ENCODE assay signal across 26 mouse cellular contexts in the genomic region with DNA sequence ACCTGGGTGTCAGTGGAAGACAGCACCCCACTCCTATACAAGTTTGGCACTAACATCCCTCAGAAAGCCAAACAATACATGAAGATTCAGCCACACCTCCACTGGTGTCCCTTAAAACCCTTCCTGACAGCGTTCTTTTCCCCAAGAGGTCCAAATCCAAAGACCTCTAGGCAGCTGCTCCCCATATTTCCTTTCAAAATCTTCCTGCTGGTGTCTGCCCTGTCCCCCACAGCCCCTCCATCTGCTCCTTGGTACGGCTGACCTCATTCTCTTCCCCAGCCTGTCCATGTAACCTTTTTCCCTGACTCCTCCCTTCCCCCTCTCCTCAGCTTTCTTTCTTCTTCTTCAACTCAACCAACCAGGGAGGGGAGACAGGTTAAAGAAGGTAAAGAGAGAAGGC. TPM values are rescaled to one million over a fixed set of nuclear protein-coding genes. Genes with fewer than 3 reads are reported as not detected.
DNase-seq lines count a peak whose midpoint lies in the region; ATAC-seq and TF ChIP-seq lines count a peak whose summit lies in the region.
"Had no signal": no experiment of that assay in that cellular context is flagged by ENCODE, and none has a peak within 500 bp of the region (broad histone marks: within the 10 kb centered on the region; RNA-seq: fewer than 3 reads in every experiment).

No protein-coding gene starts in this region.

- no peak for ATAC-seq in hindbrain, embryonic 12.5 days (ENCODE audit: low FRiP score)
- ATAC-seq in hindbrain, embryonic 14.5 days (ENCODE audit: low FRiP score), result no peak
- ATAC-seq in midbrain, embryonic 11.5 days (ENCODE audit: low FRiP score), result no peak
- ATAC-seq: activated CD4-positive, CD25-positive, alpha-beta regulatory T cell, adult 4 months; CD4-positive, CD25-positive, alpha-beta regulatory T cell, adult 4 months; forebrain, embryonic 13.5 days; forebrain, embryonic 15.5 days; forebrain, postnatal 0 days; Patski had no signal

- no peak; the same call in 1 of the 2 replicates for TF ChIP-seq POLR2A in cerebellum, adult 2 months (IDR thresholded peaks at IDR 0.05; ENCODE audit: borderline replicate concordance, insufficient read depth, low read length)

- peaks cover 15% of the 10 kb centered on the region for H3K4me1 ChIP-seq in cerebellum, adult 2 months (ENCODE audit: control insufficient read depth, insufficient read depth, low read length)
- H3K4me1 ChIP-seq in hindbrain, embryonic 12.5 days, result no peaks in the 10 kb centered on the region
- no peaks in the 10 kb centered on the region for H3K4me1 ChIP-seq in hindbrain, embryonic 14.5 days (replicated peaks; ENCODE audit: control insufficient read depth, insufficient read depth, low read length)
- no peaks in the 10 kb centered on the region for H3K4me1 ChIP-seq in midbrain, embryonic 11.5 days (ENCODE audit: control insufficient read depth, insufficient read depth, low read length)
- peaks cover 3% of the 10 kb centered on the region for H3K4me1 ChIP-seq in midbrain, embryonic 10.5 days
- H3K4me1 ChIP-seq: embryonic facial prominence, embryonic 12.5 days; forebrain, embryonic 13.5 days; forebrain, embryonic 15.5 days had no signal

- no peak for TF ChIP-seq CTCF in cerebellum, adult 2 months (IDR thresholded peaks at IDR 0.05; ENCODE audit: borderline replicate concordance, insufficient read depth, low read depth, low read length)

- no peaks in the 10 kb centered on the region for H3K27me3 ChIP-seq in cerebellum, adult 2 months (ENCODE audit: control insufficient read depth, insufficient read depth, low read length)
- H3K27me3 ChIP-seq in hindbrain, embryonic 12.5 days, result no peaks in the 10 kb centered on the region
- no peaks in the 10 kb centered on the region for H3K27me3 ChIP-seq in hindbrain, embryonic 14.5 days (ENCODE audit: control insufficient read depth, insufficient read depth, low read length)
- no peaks in the 10 kb centered on the region for H3K27me3 ChIP-seq in midbrain, embryonic 11.5 days (ENCODE audit: control insufficient read depth, insufficient read depth, low read length)
- H3K27me3 ChIP-seq in midbrain, embryonic 10.5 days (ENCODE audit: low read depth, poor library complexity, severe bottlenecking), result no peaks in the 10 kb centered on the region
- H3K27me3 ChIP-seq: embryonic facial prominence, embryonic 12.5 days; forebrain, embryonic 13.5 days; forebrain, embryonic 15.5 days had no signal

- 0 out of 2 replicates have a peak overlapping the region, but pooled peaks have one; percentile 32 for H3K27ac ChIP-seq in cerebellum, adult 2 months (ENCODE audit: insufficient read depth, low read length)
- 0 out of 2 replicates have a peak overlapping the region, but pooled peaks have one; percentile 7 for H3K27ac ChIP-seq in hindbrain, embryonic 12.5 days
- no peak overlapping the region for H3K27ac ChIP-seq in hindbrain, embryonic 14.5 days
- H3K27ac ChIP-seq in midbrain, embryonic 11.5 days (ENCODE audit: low read depth, low read length), result no peak overlapping the region
- H3K27ac ChIP-seq in midbrain, embryonic 10.5 days (replicated peaks), result no peak overlapping the region
- H3K27ac ChIP-seq: embryonic facial prominence, embryonic 10.5 days; embryonic facial prominence, embryonic 12.5 days; forebrain, embryonic 13.5 days; forebrain, embryonic 15.5 days had no signal

- 5% methylated on average over 2 of the region's 2 CpGs for WGBS in cerebellum, adult 2 months
- 77% methylated on average over 2 of the region's 2 CpGs for WGBS in hindbrain, embryonic 12.5 days
- WGBS in hindbrain, embryonic 14.5 days, result 69% methylated on average over 2 of the region's 2 CpGs
- 82% methylated on average over 2 of the region's 2 CpGs for WGBS in midbrain, embryonic 11.5 days
- WGBS in midbrain, embryonic 10.5 days, result 69% methylated on average over 2 of the region's 2 CpGs

- no peak overlapping the region for H3K4me3 ChIP-seq in cerebellum, adult 2 months (replicated peaks; ENCODE audit: insufficient read depth, low read depth, low read length)
- H3K4me3 ChIP-seq in hindbrain, embryonic 12.5 days, result no peak overlapping the region
- no peak overlapping the region for H3K4me3 ChIP-seq in hindbrain, embryonic 14.5 days (replicated peaks; ENCODE audit: low read length)
- no peak overlapping the region for H3K4me3 ChIP-seq in midbrain, embryonic 11.5 days (ENCODE audit: low read depth, low read length)
- no peak overlapping the region for H3K4me3 ChIP-seq in midbrain, embryonic 10.5 days
- H3K4me3 ChIP-seq: embryonic facial prominence, embryonic 10.5 days; embryonic facial prominence, embryonic 12.5 days; forebrain, embryonic 13.5 days; forebrain, embryonic 15.5 days had no signal

- no peak overlapping the region for H3K4me2 ChIP-seq in hindbrain, embryonic 12.5 days (replicated peaks)
- no peak overlapping the region for H3K4me2 ChIP-seq in hindbrain, embryonic 14.5 days (replicated peaks)
- H3K4me2 ChIP-seq in midbrain, embryonic 11.5 days, result no peak overlapping the region
- H3K4me2 ChIP-seq: embryonic facial prominence, embryonic 12.5 days; forebrain, embryonic 13.5 days; forebrain, embryonic 15.5 days had no signal

- peak in 1 of 2 experiments; percentile 48 for DNase-seq in cerebellum, adult 2 months
- no peak for DNase-seq in cerebellum, adult 11 months
- peak; percentile 38 for DNase-seq in cerebellum, adult 9-11 months
- DNase-seq in cerebellum, postnatal 36 days, result no peak
- DNase-seq in hindbrain, embryonic 14.5 days (ENCODE audit: low spot score), result no peak
- DNase-seq in midbrain, embryonic 11.5 days (ENCODE audit: low spot score, missing footprints), result peak; percentile 74
- DNase-seq in midbrain, embryonic 10.5 days (ENCODE audit: low spot score), result no peak
- DNase-seq: adrenal gland, adult 8-10 months; adrenal gland, postnatal 14 days; adrenal gland, postnatal 36 days; B cell, adult 2 months; cerebellum, adult 11-12 months; cerebellum, adult 8-10 months; forebrain, postnatal 0 days had no signal

- no peak overlapping the region for H3K9ac ChIP-seq in hindbrain, embryonic 12.5 days
- no peak overlapping the region for H3K9ac ChIP-seq in hindbrain, embryonic 14.5 days
- H3K9ac ChIP-seq in midbrain, embryonic 11.5 days (ENCODE audit: low read length), result no peak overlapping the region
- H3K9ac ChIP-seq: embryonic facial prominence, embryonic 12.5 days; forebrain, embryonic 13.5 days; forebrain, embryonic 15.5 days; forebrain, postnatal 0 days had no signal

- H3K9me3 ChIP-seq in hindbrain, embryonic 12.5 days (replicated peaks), result no peaks in the 10 kb centered on the region
- H3K9me3 ChIP-seq in hindbrain, embryonic 14.5 days (ENCODE audit: control insufficient read depth, low read length), result no peaks in the 10 kb centered on the region
- no peaks in the 10 kb centered on the region for H3K9me3 ChIP-seq in midbrain, embryonic 11.5 days (ENCODE audit: control insufficient read depth, low read length)
- peaks cover 4% of the 10 kb centered on the region; the same call in 1 of the 2 replicates for H3K9me3 ChIP-seq in midbrain, embryonic 10.5 days (replicated peaks)
- H3K9me3 ChIP-seq: embryonic facial prominence, embryonic 12.5 days; forebrain, embryonic 13.5 days; forebrain, embryonic 15.5 days had no signal

- H3K36me3 ChIP-seq in hindbrain, embryonic 12.5 days, result peaks cover 46% of the 10 kb centered on the region
- peaks cover 49% of the 10 kb centered on the region for H3K36me3 ChIP-seq in hindbrain, embryonic 14.5 days (replicated peaks; ENCODE audit: control insufficient read depth, insufficient read depth)
- H3K36me3 ChIP-seq in midbrain, embryonic 11.5 days (ENCODE audit: control insufficient read depth, insufficient read depth, low read length), result peaks cover 24% of the 10 kb centered on the region
- H3K36me3 ChIP-seq in midbrain, embryonic 10.5 days, result peaks cover 45% of the 10 kb centered on the region

RNA-seq across cellular contexts. Expression of a gene that starts 1.5 kb away (rescaled TPM):
- 1.4 TPM in 2 replicates for polyA plus RNA-seq in cerebellum, adult 2 months (2012; rRNA removed)
- 0.21 and 0.46 TPM in 2 replicates for polyA plus RNA-seq in hindbrain, embryonic 12.5 days (2016; fragmentation: Nextera tagmentation; extraction: Ambion mirVana)
- polyA plus RNA-seq in hindbrain, embryonic 14.5 days (2014; fragmentation: Nextera tagmentation; extraction: Ambion mirVana), result 0.40 and 0.44 TPM in 2 replicates
- 0.12 TPM in 1 of 2 replicates, not detected in the other for polyA plus RNA-seq in midbrain, embryonic 11.5 days (2014; fragmentation: Nextera tagmentation; extraction: Ambion mirVana)
- 0.12 and 0.19 TPM in 2 replicates for polyA plus RNA-seq in midbrain, embryonic 10.5 days (2016; fragmentation: Nextera tagmentation; extraction: Ambion mirVana)
- polyA plus RNA-seq: activated CD4-positive, CD25-positive, alpha-beta regulatory T cell, adult 4 months; embryonic facial prominence, embryonic 14.5 days; forebrain, embryonic 11.5 days; G1E had no signal

RNA-seq across cellular contexts. Expression of a gene that starts 5.2 kb away (rescaled TPM):
- polyA plus RNA-seq in cerebellum, adult 2 months (2012; rRNA removed), result not detected in 2 replicates
- polyA plus RNA-seq in hindbrain, embryonic 12.5 days (2016; fragmentation: Nextera tagmentation; extraction: Ambion mirVana), result 0.14 TPM in 1 of 2 replicates, not detected in the other
- polyA plus RNA-seq in hindbrain, embryonic 14.5 days (2014; fragmentation: Nextera tagmentation; extraction: Ambion mirVana), result not detected in 2 replicates
- polyA plus RNA-seq in midbrain, embryonic 11.5 days (2014; fragmentation: Nextera tagmentation; extraction: Ambion mirVana), result not detected in 2 replicates
- not detected in 2 replicates for polyA plus RNA-seq in midbrain, embryonic 10.5 days (2016; fragmentation: Nextera tagmentation; extraction: Ambion mirVana)
- polyA plus RNA-seq: activated CD4-positive, CD25-positive, alpha-beta regulatory T cell, adult 4 months; CD4-positive, CD25-positive, alpha-beta regulatory T cell, adult 4 months; cortical plate, adult 2 months; embryonic facial prominence, embryonic 10.5 days; embryonic facial prominence, embryonic 12.5 days; embryonic facial prominence, embryonic 14.5 days; forebrain, embryonic 11.5 days; forebrain, embryonic 13.5 days; forebrain, embryonic 15.5 days; forebrain, postnatal 0 days; G1E; Patski had no signal

RNA-seq across cellular contexts. Expression of a gene that starts 8.4 kb away (rescaled TPM):
- not detected in 2 replicates for polyA plus RNA-seq in cerebellum, adult 2 months (2012; rRNA removed)
- not detected in 2 replicates for polyA plus RNA-seq in hindbrain, embryonic 12.5 days (2016; fragmentation: Nextera tagmentation; extraction: Ambion mirVana)
- not detected in 2 replicates for polyA plus RNA-seq in hindbrain, embryonic 14.5 days (2014; fragmentation: Nextera tagmentation; extraction: Ambion mirVana)
- not detected in 2 replicates for polyA plus RNA-seq in midbrain, embryonic 11.5 days (2014; fragmentation: Nextera tagmentation; extraction: Ambion mirVana)
- not detected in 2 replicates for polyA plus RNA-seq in midbrain, embryonic 10.5 days (2016; fragmentation: Nextera tagmentation; extraction: Ambion mirVana)
- polyA plus RNA-seq: CD4-positive, CD25-positive, alpha-beta regulatory T cell, adult 4 months; cortical plate, adult 2 months; embryonic facial prominence, embryonic 10.5 days; embryonic facial prominence, embryonic 12.5 days; embryonic facial prominence, embryonic 14.5 days; forebrain, embryonic 11.5 days; forebrain, embryonic 13.5 days; forebrain, embryonic 15.5 days; forebrain, postnatal 0 days; G1E; Patski had no signal

RNA-seq across cellular contexts. Expression of a gene that starts 14.1 kb away (rescaled TPM):
- 116 and 122 TPM in 2 replicates for polyA plus RNA-seq in cerebellum, adult 2 months (2012; rRNA removed)
- polyA plus RNA-seq in hindbrain, embryonic 12.5 days (2016; fragmentation: Nextera tagmentation; extraction: Ambion mirVana), result 14.7 and 14.9 TPM in 2 replicates
- polyA plus RNA-seq in hindbrain, embryonic 14.5 days (2014; fragmentation: Nextera tagmentation; extraction: Ambion mirVana), result 22.3 and 24.7 TPM in 2 replicates
- 9.9 and 10.3 TPM in 2 replicates for polyA plus RNA-seq in midbrain, embryonic 11.5 days (2014; fragmentation: Nextera tagmentation; extraction: Ambion mirVana)
- polyA plus RNA-seq in midbrain, embryonic 10.5 days (2016; fragmentation: Nextera tagmentation; extraction: Ambion mirVana), result 6.1 and 8.6 TPM in 2 replicates

RNA-seq across cellular contexts. Expression of a gene that starts 14.9 kb away (rescaled TPM):
- polyA plus RNA-seq in cerebellum, adult 2 months (2012; rRNA removed), result 200 and 210 TPM in 2 replicates
- 268 and 314 TPM in 2 replicates for polyA plus RNA-seq in hindbrain, embryonic 12.5 days (2016; fragmentation: Nextera tagmentation; extraction: Ambion mirVana)
- 321 and 409 TPM in 2 replicates for polyA plus RNA-seq in hindbrain, embryonic 14.5 days (2014; fragmentation: Nextera tagmentation; extraction: Ambion mirVana)
- 285 and 287 TPM in 2 replicates for polyA plus RNA-seq in midbrain, embryonic 11.5 days (2014; fragmentation: Nextera tagmentation; extraction: Ambion mirVana)
- polyA plus RNA-seq in midbrain, embryonic 10.5 days (2016; fragmentation: Nextera tagmentation; extraction: Ambion mirVana), result 345 and 346 TPM in 2 replicates

Comparison
In these comparisons a context has a peak if more than half of its experiments do, and no peak if none do; other contexts are left out.
1. DNase-seq: peak in cerebellum, adult 9-11 months (single experiment) and midbrain, embryonic 11.5 days (single experiment); none in cerebellum, adult 11 months (single experiment), cerebellum, postnatal 36 days (0 of 2), hindbrain, embryonic 14.5 days (single experiment) and midbrain, embryonic 10.5 days (single experiment).
2. H3K27ac ChIP-seq: peak in cerebellum, adult 2 months (single experiment) and hindbrain, embryonic 12.5 days (single experiment); none in hindbrain, embryonic 14.5 days (single experiment), midbrain, embryonic 11.5 days (single experiment) and midbrain, embryonic 10.5 days (single experiment).